Mouse (Mus musculus) olfactory bulb, adult 2 months (tissue): Measurements from ENCODE around the gene Mtch1. TPM values are rescaled to one million over a fixed set of nuclear protein-coding genes. Genes with fewer than 3 reads are reported as not detected.
A peak's percentile ranks its signal among the peaks of the same experiment; 100 is the strongest.

Experiments
- H3K27ac ChIP-seq: fragments of 200-500 bp; 2 replicates; pipeline ENCODE4 v1.5.1; 2012; ENCODE audit warnings: low read depth, low read length; ENCODE audit not compliant: insufficient read depth
- H3K4me1 ChIP-seq: fragments of 200-500 bp; 2 replicates; pipeline ENCODE4 v1.6.1; 2012; ENCODE audit warnings: low read length; ENCODE audit not compliant: control insufficient read depth, insufficient read depth
- H3K4me3 ChIP-seq: fragments of 200-500 bp; 2 replicates; pipeline ENCODE4 v1.5.1; 2012; ENCODE audit warnings: mild to moderate bottlenecking, low read depth, low read length, moderate library complexity; ENCODE audit not compliant: insufficient read depth
- CTCF ChIP-seq: fragments of 200-500 bp; IDR thresholded peaks from 2 replicates; pipeline ENCODE4 v1.5.1; 2012; ENCODE audit warnings: low read depth, mild to moderate bottlenecking, low read length, moderate library complexity; ENCODE audit not compliant: insufficient read depth
- POLR2A ChIP-seq: fragments of 200-500 bp; IDR thresholded peaks from 2 replicates; pipeline ENCODE4 v1.6.1; 2012; ENCODE audit warnings: mild to moderate bottlenecking, low read depth, low read length, moderate library complexity; ENCODE audit not compliant: insufficient read depth
- WGBS: fragments of 180-500 bp; shearing (Covaris S2); methylation state at CpG from one replicate; pipeline ENCODE4 v1.1.7; 2018; 5-methylcytosine and 5-hydroxymethylcytosine counted together
- polyA plus RNA-seq: library from polyadenylated mRNA; stranded (reverse); fragments of >200 nt; gene quantifications from 2 replicates; pipeline ENCODE4 v1.2.4, GENCODE M21; 2012; ENCODE audit warnings: low replicate concordance; ENCODE audit not compliant: missing spikeins, insufficient read depth, insufficient read length

Mtch1 gene
- polyA plus RNA-seq, 1 experiment, result not detected

DNA sequence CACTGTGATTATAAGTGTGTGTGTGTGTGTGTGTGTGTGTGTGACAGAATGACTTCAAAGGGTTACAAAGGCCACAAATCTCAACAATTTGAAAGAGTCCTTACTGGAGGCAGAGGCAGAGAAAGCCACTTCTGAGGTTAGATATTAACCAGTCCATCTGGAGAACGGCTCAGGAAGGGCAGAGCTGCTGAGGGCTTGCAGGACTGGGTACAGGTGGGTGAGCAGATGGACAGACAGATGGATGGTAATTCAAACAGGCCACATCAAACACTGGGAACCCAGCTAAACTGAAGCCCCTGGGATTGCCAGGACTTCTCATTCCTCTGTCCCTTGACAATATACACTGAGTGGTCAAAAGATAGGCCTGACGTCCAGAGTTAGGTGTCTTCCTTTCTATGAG, 1.3 kb upstream of the Mtch1 start:
- H3K4me3 ChIP-seq, result no peak overlapping the region
- peaks cover 11% of the 10 kb centered on the region for H3K4me1 ChIP-seq
- TF ChIP-seq CTCF (no peak), POLR2A (no peak)
- WGBS, result 96% methylated on average over 2 of the region's 2 CpGs
- H3K27ac ChIP-seq, result no peak overlapping the region

DNA sequence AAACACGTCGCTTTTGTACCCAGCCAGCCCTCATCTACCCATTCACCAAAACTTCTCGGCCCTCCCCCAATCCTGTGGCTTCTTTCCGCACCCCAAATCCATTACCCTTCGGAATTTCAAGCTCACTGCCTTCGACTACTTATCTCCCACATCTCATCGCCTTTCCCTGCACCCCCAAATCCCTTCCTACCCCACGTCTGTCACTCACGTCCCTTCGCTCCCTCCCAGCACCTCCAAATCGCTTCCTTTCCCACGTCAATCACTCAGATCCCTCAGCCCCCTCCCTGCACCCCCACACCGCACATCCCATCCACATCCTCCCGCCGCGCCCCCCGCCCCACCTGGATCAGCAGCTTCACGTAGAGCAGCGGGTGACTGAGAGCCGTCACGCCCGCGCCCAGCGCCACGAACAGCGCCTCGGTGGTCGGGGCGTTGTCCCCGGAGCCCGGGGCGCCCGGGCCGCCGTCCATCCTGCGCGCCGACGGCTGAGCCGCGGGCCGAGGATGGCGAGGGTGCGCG, 549 bp downstream of the Mtch1 start:
- TF ChIP-seq POLR2A (no peak), CTCF (no peak)
- under 1% methylated on average over 45 of the region's 45 CpGs for WGBS
- Histone ChIP-seq H3K4me3 (peak overlapping the region; percentile 94), H3K4me1 (peaks cover 18% of the 10 kb centered on the region), H3K27ac (peak overlapping the region; percentile 81)

DNA sequence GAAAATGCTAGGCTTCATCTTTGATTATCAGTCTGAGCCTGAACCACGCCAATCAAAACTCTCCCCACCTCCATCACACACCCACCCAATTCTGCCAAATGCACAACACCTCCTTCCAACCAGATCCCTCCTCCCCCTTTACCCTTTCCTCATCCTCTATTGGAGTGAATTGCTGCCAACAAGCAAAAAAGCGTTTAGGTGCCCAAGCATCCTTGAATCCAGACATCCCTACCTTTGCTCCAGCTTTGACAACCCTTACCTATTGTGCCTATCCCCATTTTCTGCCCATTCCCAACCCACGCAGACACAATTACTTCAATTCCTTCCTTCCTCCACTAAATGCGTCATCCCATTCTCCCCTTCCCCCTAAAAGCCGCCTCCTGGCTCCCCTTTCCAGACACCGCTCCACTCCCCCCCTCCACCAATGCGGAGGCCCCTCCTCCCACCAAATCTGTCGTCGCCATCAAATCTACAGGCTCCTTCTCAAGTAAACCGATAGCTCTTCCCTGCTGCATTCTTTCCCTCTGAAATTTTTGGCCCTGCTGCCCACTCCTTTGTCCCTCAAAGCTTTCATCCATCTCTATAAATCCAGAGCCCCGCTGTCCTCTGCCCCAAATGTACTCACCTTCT, 1.1 kb downstream of the Mtch1 start:
- TF ChIP-seq CTCF (no peak), POLR2A (no peak)
- WGBS, result 1% methylated on average over 11 of the region's 11 CpGs
- peaks cover 23% of the 10 kb centered on the region for H3K4me1 ChIP-seq
- H3K27ac ChIP-seq, result peak overlapping the region; percentile 81
- peak overlapping the region; percentile 94 for H3K4me3 ChIP-seq

DNA sequence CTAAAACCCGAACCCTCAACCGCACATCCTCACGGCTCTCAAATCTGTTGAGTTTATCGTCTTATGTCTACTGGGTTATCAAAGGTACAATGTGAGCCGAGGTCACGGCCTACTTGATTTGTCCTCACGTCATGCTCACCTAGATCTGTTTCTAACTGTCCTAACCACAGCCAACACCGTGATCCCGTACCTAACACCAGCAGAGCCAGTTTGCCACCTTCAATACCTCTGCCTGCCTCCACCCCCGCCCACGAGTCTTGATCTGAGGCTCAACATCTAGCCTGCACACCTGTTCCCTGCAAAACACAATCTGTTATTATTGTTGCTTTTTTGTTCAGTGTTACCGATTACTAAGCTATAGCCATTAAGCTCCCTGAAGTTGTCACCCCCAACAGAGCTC, 2.5 kb downstream of the Mtch1 start:
- H3K27ac ChIP-seq, result no peak overlapping the region
- no peak overlapping the region for H3K4me3 ChIP-seq
- peaks cover 35% of the 10 kb centered on the region for H3K4me1 ChIP-seq
- 86% methylated on average over 12 of the region's 12 CpGs for WGBS
- TF ChIP-seq CTCF (no peak), POLR2A (no peak)

DNA sequence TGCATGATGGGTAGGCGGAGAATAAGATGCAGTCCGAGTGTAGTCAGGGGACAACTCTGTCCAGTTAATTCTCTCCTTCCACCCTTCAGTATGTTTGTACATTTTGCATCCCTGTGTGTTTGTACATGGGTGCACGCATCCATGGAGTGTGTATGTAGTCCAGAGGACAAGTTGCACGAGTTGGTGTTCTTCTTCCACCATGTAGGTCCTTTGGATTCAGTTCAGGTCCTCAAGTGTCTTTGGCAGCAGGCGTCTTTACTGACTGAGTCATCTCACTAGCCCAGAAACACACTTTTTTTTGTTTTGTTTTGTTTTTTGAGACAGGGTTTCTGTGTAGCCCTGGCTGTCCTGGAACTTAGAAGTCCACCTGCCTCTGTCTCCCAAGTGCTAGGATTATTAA, 4.5 kb downstream of the Mtch1 start:
- 79% methylated on average over 5 of the region's 5 CpGs for WGBS
- H3K4me3 ChIP-seq, result no peak overlapping the region
- H3K4me1 ChIP-seq, result peaks cover 49% of the 10 kb centered on the region
- TF ChIP-seq POLR2A (no peak), CTCF (no peak)
- H3K27ac ChIP-seq, result no peak overlapping the region

DNA sequence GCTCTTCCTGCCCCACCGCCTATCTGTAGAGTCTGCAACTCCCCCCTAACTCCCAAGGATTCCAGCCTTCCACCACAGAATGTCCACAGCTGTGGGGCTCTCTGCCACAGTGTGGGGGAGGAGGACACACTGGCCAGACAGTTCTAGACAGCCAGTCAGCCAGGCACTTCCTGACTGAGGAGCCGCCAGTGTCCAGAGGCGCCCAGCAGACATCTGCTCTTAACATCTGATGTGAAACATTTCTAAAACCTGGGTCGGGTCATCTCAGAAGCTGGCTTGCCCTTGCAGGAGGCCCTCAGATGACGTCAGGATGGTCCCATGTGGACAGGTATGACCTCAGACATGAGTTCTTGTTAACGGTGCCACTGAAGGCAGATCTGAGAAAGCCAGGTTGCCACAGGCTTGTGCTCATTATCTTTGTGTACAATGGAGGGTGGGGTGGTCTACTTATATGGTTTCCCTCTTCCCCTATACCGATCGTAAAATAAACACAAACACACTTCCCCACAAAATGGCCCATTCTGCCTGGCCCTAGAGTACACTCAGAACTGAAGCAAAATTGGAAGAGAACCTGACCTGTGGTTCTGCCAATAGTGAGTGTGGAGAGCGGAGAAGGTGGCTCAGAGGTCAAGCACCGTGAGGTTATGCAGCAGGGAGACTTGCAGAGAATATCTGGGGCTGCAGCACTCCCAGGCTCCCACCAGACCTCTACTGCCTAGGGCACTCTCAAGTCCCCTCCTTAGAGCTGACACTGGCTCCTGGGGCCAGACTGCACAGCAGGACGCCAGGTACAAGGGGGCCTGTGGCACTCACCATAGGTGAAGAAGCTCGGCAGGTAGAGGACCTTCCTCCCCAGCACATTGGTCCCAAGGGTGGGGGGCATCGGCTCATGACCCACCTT, 5.5 kb downstream of the Mtch1 start:
- TF ChIP-seq POLR2A (no peak), CTCF (no peak)
- Histone ChIP-seq H3K27ac (peak overlapping the region; percentile 55; the same call in 1 of the 2 replicates), H3K4me1 (peaks cover 49% of the 10 kb centered on the region), H3K4me3 (no peak overlapping the region)
- 58% methylated on average over 13 of the region's 13 CpGs for WGBS

DNA sequence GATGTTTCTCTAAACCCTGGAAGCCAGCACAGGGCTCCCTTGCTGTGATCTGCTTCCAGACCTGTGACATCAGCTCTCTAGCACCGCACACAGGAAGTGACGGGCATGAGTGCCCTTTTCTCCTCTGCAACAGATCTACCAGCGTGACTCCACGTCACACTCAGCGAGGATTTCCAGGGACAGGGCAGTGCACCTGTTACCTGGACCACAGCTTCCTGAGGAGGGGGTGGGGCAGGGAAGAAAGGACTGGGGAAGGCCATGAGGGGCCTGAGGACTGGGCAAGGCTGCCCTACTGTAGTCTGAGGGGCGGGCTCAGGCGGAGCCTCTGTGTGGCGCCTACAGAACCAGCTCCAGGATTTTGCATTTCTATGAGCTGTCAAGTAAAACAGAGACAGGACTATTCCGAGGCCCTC, 6.1 kb downstream of the Mtch1 start:
- H3K4me1 ChIP-seq, result peaks cover 55% of the 10 kb centered on the region

DNA sequence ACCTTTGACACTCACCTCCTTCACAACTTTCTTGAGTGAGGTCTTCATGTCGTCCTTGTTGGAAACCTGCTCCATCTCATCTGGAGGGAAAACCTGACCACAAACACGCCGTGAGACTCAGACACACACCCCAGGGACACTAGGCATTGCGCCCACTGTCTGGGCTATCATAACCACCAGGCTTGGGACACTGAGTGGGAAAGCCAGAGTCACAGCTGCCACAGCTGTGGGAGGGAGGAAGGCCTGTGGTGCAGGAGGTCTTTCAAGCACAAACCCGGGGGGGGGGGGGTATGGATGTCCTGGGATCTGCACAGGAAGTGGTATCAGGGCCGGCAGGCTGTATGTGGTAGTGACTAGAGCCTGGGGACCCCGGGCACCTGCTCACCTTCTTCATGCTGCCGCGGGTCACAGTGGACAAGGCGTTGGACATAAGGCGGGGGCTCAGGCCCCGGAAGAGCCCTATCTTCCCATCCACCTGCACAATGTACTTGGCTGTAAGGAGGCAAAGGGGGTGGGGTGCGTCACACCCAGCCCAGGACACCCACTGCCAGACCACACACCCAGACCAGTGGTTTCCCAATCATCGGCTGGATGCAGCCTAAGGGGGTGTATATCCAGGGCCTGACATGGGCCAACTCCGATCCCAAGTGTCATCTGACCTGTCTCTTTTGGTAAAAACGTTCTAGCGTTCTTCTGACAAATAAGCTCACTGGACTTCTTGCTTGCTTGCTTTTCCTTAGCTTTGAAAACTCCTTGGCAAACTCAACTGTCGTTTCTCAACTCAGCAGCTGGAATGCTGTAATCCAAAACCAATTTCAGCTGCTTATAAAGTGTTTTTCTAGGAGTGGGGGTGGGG, 7.1 kb downstream of the Mtch1 start:
- Histone ChIP-seq H3K4me3 (no peak overlapping the region), H3K27ac (no peak overlapping the region), H3K4me1 (peaks cover 56% of the 10 kb centered on the region)
- TF ChIP-seq POLR2A, result no peak
- no peak for TF ChIP-seq CTCF
- WGBS, result 70% methylated on average over 18 of the region's 18 CpGs

More for the DNA sequence above, 6.1 kb downstream of the Mtch1 start:
- whole genome bisulfite sequencing, result 10% methylated on average over 9 of the region's 9 CpGs
- H3K27ac ChIP-seq, result peak overlapping the region; percentile 55
- 0 out of 2 replicates have a peak overlapping the region, but pooled peaks have one; percentile 11 for H3K4me3 ChIP-seq
- TF ChIP-seq CTCF (no peak), POLR2A (no peak)
